Mouse (Mus musculus): ENCODE measurements around the gene Atp8a1.
"Not testable (repeated sequence)": the region's sequence is repeated elsewhere in the genome, so short reads cannot be mapped to it uniquely, and the experiment has no call there.

Atp8a1 gene

DNA sequence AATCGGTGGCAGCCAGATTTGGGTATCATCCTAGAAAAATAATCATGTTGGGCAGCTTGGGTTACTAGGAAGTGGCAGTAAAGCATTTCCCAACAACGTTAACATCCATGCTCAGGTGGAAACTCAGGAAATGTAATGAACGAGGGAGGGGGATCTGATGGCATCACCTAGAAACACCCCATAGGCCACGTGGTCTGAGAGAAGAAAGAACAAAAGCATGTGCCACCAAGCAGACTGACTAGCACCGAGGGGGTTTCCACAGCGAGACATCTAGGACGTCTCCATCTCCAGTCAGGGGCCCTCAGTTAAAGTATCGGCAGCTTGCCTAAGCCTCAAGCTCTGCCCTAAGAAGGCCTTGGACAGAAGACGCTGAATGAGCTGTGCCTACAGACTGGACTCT, 21.0 kb downstream of the Atp8a1 start:
- DNase-seq (ENCODE audit: low spot score) = no peak

DNA sequence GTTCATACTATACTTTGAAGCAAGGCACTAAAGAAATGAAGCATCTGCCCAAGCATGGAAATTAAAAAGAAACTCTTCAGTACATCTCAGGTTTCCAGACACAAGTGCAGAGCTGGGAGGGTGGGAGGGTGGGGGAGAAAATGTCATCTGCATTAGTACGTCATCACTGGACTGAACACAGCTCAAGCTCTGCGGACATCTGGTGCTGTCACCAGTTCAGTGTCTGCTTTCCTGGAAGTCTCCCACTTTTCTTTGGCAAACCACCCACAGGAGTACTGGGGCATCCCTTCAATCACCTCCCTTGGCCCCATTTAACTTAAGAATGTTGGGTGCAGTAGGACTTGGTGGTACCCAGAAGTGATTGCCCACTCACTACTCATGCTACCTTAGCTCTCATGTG, 22.6 kb downstream of the Atp8a1 start:
- no peak for DNase-seq (ENCODE audit: low spot score)

DNA sequence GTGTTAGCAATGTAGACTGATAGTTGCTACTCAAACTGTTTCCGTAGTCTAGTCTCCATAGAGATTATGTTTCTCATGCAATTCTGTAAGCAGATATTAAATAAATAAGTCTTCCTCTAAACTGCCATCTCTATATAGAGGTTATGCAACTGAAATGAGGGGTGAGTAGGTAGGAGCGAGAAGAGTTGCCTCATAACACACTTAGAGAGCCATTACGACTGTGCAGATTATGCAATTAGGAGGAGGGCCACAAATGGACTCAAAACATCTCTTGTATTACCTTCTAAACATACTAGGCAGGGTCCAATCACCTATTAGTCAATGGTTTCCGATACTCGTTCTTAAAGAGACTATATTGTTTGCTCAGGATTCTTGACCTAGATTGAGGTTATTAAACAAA, 23.5 kb downstream of the Atp8a1 start:
- no peak for DNase-seq (ENCODE audit: low spot score)

DNA sequence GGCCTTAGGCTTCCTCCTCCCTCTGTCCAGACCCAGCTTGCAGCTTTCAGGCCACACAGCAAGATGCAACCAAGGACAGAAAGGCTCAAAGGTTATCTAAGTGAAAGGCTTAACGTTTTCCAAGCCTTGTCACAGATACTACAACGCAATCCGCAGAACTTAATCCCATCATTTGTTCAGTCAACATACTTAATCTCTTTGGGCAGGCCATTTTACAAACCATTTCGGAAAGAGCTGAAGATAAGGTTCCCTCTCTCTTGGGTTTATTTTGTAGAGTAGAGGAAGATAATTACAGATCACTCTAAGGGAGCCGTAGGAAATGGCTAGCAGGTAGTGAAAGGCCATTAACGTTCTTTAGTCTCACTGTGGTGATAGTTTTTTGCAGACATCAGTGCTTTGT, 24.6 kb downstream of the Atp8a1 start:
- DNase-seq (ENCODE audit: low spot score) = no peak

DNA sequence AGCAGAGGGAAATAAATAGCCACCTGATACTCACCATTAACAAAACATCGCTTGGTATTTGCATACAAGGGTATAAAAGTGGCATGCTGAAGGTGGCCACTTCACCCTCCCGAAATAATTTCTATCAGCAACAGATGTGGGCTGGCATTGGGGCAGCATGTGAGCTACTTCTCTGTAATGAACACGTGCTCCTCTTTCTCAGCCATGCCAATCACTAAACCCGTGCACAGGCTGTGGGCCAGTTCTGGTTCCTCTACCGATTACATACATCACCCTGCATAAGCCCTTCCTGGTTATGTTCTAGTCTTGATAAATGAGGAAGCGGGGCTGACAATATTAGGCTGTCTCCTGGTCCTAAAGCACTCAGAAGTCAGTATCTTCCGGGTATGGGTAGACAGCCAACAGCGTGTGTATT, 25.2 kb downstream of the Atp8a1 start:
- DNase-seq (ENCODE audit: low spot score) = no peak

DNA sequence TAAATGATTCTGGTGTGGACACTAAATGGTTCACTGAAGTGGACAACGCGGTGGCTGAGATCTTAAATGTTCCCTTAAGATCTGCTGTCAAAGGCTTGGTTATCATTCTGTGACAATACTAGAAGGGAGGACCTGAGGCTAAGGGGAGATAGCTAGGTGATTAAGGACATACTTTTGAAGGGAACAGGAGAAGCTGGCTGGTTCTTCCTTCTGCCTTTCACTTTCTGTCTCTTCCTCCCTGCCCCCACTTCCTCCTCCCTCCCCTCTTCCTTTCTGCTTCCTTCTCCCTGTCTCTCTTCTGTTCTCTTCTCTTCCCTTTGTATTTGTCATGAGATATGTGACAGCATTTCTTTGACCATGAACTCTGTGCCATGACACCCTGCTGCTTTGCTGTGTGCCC, 26.0 kb downstream of the Atp8a1 start:
- no peak for DNase-seq (ENCODE audit: low spot score)

DNA sequence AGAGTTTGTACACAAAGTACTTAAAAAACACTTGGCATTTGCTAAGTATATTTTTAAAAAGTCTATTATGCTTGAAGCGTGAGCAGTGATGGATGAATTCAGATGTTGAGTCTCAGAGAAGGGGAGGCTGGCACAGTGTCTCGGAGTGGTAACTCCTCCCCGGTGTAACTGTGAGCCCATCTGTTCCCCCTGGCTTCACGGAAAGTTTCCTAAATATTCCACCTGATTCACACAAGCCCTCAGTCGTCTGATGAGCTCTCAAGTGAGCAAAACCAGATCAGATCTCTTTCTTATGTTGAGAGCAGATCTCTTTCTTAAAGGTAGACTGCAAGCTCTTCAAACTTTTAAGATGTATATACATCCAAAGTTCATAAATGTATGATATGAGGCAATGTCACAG, 27.8 kb downstream of the Atp8a1 start:
- no peak for DNase-seq (ENCODE audit: low spot score)

DNA sequence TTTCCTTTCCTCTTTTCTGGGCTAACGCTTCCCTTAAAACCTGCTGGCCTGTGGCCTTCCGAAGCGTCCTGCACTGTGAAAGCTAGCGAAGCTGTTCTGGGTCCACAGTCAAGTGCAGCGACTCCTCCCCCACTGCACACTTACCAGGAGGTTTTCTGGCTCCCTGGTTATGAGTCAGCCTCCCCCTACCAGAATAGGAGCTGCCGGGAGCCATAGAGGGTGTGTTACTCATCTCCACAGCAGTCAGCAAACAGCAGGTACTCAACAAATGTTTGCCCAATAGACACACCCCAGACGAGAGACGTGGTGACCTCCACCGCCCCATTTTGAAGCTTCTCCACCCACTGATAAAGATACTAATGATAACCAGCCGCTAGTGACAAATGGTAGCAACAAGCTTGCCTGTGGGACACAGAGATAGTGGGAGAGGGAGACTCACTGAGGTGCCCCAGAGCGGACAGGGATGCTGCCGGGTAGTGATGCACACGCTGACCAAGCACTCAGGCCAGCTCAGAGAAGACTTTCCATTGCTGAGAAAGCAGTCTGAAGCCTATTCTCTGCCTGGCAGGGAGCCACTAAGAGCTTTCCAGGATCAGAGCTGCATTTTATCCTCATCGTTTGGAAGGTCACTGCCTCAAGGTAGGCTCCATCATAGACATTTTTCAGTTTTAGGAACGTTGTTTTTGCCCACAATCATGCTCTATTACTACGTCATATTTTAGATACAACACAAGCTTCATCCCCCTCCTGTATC, 31.5 kb downstream of the Atp8a1 start:
- no peak for DNase-seq (ENCODE audit: low spot score)

DNA sequence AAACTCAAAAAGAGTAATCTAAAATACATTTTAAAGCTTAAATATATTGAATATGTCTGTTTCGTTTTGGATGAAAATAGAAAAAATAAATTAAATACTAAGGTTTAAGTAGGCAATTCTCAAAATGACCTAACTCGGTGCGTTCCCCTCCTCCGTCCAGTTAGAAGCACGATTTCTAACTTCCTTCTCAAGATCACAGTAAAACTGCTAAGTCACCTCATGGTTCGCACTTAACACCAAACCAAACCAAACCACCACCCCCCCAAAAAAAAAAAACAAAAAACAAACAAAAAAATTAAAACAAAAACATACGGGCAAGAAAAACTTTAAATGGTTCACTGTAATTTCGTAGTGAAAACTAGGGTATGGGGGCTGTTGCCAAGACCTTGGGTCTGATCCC, 32.2 kb downstream of the Atp8a1 start:
- not testable (repeated sequence) for DNase-seq (ENCODE audit: low spot score)

DNA sequence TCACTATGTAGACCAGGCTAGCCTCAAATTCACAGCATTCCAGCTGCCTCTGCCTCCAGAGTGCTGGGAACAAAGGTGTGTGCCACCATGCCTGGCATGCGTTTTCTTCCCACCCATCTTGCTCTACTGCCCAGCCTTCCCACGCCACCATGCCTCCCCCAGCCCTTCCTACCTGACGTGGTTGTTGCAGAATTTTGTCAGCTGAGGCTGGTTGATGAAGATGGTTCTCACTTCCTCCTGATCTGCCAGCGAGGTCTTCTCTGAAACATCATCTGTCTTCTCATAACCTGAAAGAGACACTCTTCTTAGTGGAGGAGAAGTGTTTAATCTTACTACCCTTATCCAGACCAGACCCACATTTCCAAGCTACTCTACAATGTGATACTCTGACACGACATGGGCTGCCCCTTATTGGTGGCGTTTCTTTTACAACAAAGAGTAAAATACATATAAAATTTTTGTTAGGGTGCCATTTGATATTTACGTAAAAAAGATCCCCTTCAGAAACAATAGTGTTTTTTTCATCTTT, 32.7 kb downstream of the Atp8a1 start:
- DNase-seq (ENCODE audit: low spot score) = no peak

DNA sequence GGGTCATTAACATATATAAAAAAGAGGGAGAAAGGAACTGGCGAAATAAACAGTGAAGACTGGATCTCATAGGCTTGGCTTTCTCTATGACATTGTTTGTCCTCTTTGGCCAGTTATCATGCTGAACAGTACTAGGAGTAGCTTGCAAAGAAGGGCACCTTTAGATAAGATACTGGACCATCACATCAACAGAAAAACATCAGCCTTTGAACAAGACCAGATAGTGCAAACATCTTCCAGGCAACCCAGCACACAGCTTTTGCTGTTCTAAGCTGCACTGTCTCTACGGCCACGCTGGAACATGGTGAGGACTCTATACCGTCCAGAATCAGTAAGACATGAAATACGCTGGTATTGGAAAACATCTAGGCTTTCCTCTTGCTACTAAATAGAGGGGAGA, 33.9 kb downstream of the Atp8a1 start:
- no peak for DNase-seq (ENCODE audit: low spot score)

DNA sequence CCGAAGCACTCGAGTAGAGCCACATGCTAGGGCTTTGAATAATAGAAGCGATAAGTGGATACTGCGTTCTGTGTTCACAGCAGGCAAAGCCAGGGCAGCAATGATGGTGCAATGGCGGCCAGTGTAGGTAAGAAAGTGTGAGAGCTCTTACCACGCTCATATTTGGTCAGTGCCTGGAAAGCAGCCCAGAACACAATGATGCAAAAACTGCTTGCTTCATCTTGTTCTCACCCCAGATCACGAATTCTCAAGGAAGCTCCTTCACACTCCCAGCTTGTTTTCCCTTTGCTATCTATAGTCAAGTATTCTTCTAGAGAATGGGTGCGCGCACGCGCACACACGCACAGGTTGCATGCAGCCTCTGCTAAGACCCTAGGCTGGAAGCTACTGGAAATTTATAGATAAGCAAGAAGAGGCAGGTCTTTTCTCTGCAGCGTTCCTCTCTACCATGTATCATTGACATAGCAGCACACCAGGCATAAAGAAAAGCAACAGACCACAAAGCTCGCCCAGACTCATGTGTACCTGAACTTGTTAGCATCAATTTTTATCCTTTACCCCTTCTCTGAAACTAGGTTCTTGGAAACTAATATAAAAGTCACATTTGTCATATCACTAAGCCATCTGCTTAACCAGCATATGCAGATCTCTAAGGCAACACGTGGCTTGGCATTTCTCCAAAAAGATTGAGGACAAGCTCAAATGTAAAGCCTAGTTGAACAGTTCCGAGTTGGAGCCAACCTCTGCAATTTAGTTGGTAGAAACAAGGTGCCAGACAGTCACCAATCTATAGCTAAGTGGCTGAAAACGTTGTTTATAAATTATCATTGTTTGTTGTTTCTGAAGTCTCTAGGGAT, 44.8 kb downstream of the Atp8a1 start:
- DNase-seq (ENCODE audit: low spot score) = no peak

DNA sequence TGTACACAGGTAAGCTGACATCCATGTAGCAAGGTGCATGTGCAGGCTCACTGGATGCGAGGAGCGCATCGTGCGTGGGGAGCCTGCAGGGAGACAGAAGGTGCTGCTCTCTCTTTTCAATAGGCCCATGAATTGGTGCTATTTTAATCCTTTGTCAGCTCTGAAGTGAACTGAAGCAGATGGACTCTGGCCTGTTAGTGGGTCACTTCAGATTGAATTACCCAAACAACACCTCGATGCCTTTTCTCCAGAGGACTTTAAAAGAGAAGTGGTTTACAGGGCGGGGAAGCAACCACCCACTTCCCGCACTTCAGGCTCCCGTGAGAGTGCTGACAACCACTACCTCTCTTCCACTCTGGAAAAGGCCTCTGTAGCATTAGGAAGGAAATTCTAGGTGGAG, 46.4 kb downstream of the Atp8a1 start:
- no peak for DNase-seq (ENCODE audit: low spot score)

DNA sequence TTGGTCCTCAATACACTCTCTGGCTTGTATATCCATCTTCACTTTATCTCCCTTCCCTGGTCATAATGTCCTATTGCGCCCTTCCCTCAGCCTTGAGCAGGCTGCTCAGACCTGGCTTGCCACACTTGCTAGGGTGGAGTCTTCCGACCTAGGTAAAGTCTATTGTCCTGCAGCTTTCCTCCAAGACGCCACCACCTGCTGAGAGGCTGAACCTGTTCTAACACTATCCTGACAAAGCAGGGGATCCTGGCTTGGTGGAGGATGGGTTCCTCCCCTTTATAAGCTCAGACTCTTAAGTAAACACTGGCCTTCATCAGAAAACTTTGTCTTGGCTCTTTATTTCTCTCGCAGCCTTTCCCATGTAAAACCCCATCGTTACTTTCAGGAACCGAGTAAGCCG, 47.4 kb downstream of the Atp8a1 start:
- no peak for DNase-seq (ENCODE audit: low spot score)

DNA sequence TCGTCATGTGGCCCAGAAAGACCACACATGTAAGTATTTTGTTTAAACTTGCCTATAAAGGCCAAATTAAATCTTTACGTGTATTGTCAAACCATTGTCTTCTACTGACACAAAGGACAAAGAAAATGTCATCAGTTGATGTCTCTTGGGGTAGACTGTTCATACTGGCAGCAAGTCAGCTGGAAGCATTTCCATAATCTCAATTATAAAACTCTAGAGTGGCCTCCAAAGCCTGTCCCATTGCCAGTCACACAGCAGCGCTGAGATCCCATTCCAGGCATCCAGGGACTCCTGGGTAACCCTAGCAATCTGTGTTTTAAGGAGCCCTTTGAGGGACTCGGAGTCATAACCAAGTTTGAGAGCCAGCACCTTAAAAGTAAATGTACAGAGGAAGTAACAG, 48.9 kb downstream of the Atp8a1 start:
- no peak for DNase-seq (ENCODE audit: low spot score)

DNA sequence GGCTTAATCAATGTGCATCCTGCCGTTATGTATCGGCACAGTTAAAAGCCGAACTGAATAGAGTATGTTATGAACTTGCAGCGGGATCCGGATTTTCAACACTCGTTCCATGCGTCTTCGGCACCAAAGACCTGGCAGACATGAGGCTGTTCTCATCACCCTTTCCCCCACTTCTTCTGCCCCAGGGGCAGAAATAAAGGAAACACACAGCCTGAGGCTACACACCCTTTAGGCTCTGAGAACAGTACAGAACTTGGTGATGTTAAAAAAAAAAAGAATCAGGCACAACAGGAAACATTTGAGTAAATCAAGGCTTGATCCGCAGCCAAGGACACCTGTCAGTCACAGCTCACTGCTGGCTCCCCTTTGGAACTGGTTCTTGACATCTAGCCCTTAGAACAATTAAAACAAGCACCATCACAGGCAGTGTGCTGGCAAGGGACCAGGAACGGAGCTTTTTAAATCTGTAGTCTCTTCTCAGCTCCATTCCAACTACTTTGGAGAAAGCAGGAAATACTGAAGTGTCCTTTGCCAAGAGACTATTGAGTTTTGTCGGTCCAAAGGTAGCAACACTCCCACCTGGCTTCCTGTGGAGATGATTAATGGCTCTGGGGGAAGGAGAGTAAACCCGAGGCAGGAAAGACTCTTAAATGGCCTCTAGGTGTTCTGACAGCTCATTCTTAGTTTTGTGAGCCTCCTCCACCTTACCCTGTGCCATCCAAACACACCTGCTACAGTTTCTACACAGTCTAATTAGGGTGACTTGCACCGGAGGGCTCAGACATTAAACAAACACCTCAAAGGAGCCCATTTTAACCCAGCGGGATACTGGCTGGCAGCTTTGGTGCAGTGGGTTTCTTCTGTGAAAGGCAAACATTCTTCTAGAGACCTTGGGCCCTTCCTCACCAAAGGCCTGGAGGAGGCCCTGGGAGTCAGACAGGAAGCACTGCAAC, 50.0 kb downstream of the Atp8a1 start:
- no peak for DNase-seq (ENCODE audit: low spot score)

DNA sequence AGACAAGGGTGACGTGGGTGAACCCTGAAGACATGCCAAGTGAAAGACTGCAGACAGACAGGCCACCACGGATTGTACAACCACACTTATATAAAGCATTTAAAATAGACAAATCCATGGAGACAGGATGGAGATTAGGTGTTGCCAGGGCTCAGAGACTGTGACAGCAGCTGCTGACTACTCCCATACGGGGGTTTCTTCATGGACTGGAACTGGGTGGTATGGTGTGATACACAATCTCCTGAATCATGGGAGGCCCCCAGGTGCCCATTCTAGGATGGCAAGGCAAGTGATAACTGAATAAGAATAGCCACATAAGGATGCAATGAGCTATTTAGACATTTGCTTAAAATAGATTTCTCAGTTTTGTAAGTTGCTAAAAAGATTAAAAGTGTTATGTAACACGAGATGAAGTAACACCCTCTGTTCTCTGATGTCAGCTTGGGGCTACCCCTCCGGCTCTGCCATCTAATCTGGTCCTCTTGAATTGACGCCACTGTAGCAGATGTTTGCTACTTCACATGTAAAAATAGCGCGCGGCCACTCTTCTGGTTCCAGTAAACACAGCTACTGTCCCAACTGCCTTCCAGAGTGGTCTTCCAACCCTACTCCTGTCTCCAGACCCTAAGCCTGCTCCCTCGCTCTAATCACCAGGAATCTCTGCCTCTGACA, 53.0 kb downstream of the Atp8a1 start:
- no peak for DNase-seq (ENCODE audit: low spot score)

DNA sequence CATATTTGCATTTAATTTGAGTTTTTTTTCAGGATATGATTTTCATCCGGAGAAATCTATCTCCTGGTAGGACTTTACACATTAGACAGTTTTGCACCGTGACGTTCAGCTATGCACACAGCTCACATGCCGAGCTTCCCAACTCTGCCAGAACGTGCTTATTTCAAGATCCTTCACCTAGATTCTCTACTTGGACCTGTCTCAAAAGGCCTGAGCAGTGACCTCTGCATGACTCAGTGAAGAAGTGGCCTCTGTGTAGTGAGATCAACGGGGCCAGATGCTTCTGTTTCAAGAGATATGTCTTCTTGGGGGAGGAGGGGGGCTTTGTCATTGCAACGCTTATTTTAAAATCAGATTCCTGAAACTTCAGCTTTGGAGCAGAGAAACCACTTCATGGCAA, 64.5 kb downstream of the Atp8a1 start:
- no peak for DNase-seq (ENCODE audit: low spot score)

DNA sequence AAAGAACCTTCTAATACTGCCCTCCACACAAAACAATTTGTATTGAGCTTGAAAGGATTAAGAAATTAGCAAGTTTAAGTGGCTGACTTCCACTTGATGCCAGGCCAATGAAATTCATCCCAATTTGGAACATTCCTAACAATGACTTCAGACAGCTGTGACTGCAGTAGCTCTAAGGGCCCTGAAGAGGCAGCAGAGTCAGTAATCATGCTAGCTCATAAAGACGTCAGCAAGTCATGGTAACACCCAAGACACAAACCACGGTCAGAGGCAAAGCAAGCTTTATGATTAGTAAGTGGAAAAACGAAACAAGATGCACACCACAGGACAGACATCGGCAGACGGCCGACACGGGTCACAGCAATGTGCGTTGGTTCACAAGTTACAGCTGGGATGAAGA, 69.2 kb downstream of the Atp8a1 start:
- no peak for DNase-seq (ENCODE audit: low spot score)

DNA sequence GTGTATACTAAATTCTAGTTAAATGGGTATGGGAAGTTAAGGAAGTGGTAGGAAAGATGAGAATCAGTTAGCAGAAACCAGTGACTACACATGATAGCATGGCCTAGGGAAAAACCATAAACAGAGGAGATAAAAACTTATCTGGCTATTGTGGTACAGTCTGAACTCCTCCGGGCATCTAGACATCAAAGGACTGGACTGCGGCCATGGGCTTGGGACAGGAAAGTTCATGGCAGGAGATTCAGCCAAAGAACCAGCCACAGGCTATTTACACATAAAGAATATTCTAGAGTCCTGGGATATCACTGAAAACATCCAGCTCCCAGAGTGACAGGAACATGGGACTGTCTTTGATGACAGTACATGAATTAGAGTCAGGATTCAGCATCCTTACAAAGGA, 73.0 kb downstream of the Atp8a1 start:
- DNase-seq (ENCODE audit: low spot score) = no peak

DNA sequence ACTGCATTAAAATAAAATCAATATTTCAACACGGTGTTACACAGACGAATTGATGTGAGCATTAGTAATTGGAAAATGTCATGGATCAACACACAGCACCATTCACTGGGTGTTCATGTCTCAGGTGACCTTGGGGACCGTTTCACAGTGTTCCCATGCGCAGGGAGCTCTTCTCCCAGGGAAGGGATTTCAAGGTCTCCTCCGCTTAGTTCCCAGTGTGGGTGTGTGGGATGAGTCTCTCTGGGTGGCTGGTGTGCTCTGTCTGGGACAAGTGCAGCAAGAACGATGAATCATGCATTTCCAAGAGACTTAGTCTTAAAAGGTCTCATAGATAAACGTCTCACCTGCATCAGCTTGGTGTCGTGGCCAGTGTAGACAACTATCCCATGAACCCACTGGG, 78.5 kb downstream of the Atp8a1 start:
- no peak for DNase-seq (ENCODE audit: low spot score)

DNA sequence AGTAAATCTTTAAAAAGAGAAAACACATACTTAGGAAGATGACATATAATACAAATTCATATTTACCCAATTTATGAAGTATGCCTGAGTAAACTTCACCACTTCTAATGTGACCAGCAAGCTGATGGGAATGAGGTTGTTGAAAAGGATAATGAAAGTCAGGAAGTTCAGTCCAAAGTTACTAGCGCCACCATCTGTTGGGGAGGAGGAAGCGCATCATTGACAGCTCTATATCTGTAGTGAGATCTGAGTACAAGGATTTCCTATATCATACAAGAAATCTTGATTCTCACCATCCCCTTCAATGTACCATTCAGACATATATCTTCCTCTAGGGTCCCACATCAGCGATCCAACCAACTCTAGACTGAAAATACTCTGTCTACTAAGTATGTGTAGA, 82.4 kb downstream of the Atp8a1 start:
- DNase-seq (ENCODE audit: low spot score) = no peak
